ENCODE assay signal across 9 mouse cellular contexts in genomic region chr17:73072286-73072685, GRCm38 (mm10). TPM values are rescaled to one million over a fixed set of nuclear protein-coding genes. Genes with fewer than 3 reads are reported as not detected.
A peak's percentile ranks its signal among the peaks of the same experiment; 100 is the strongest.
DNase-seq lines count a peak whose midpoint lies in the region; ATAC-seq and TF ChIP-seq lines count a peak whose summit lies in the region.
"Had no signal": no experiment of that assay in that cellular context is flagged by ENCODE, and none has a peak within 500 bp of the region (broad histone marks: within the 10 kb centered on the region; RNA-seq: fewer than 3 reads in every experiment).

No protein-coding gene starts in this region.

- no peak overlapping the region for H3K4me3 ChIP-seq in heart, embryonic 14.5 days (ENCODE audit: control insufficient read depth in 1 of 2, insufficient read depth in 1 of 2, low read depth in 1 of 2, low read length in 2 of 2)
- no peak overlapping the region for H3K4me3 ChIP-seq in small intestine, adult 2 months (ENCODE audit: low read depth, low read length)
- H3K4me3 ChIP-seq: limb, embryonic 13.5 days had no signal

- H3K27ac ChIP-seq in heart, embryonic 14.5 days (replicated peaks in 1 of 2; ENCODE audit: control insufficient read depth in 1 of 2, insufficient read depth in 1 of 2, low read depth in 2 of 2, low read length in 2 of 2), result peak overlapping the region; percentile 80 to 87
- peak overlapping the region; percentile 77; the same call in 1 of the 2 replicates for H3K27ac ChIP-seq in small intestine, adult 2 months (ENCODE audit: insufficient read depth, low read depth, low read length)
- H3K27ac ChIP-seq: limb, embryonic 13.5 days had no signal

- peak; percentile 16 for DNase-seq in layer of hippocampus, adult 9-11 months
- no peak for DNase-seq in layer of hippocampus, postnatal 25 days (ENCODE audit: extremely low spot score in 1 of 2, low spot score in 1 of 2)
- peak; percentile 62 to 74 for DNase-seq in kidney, postnatal 36 days
- no peak for DNase-seq in T-cell, adult 2 months (ENCODE audit: low spot score)
- no peak for DNase-seq in cerebellum, postnatal 4 days (ENCODE audit: low spot score in 2 of 2)
- no peak for DNase-seq in Muller cell, postnatal 12 days (ENCODE audit: inconsistent ontology term)

- H3K4me2 ChIP-seq in heart, embryonic 14.5 days (ENCODE audit: low read length), result peak overlapping the region; percentile 14
- H3K4me2 ChIP-seq: limb, embryonic 13.5 days had no signal

- peak; percentile 81 for ATAC-seq in heart, embryonic 14.5 days (ENCODE audit: insufficient number of reproducible peaks, insufficient read depth, low FRiP score, low read depth)

- H3K9me3 ChIP-seq in heart, embryonic 14.5 days (ENCODE audit: control insufficient read depth, low read length), result no peaks in the 10 kb centered on the region
- H3K9me3 ChIP-seq: limb, embryonic 13.5 days had no signal

- no peak for TF ChIP-seq POLR2A in small intestine, adult 2 months (IDR thresholded peaks at IDR 0.05; ENCODE audit: low read depth, low read length)

- H3K4me1 ChIP-seq in heart, embryonic 14.5 days (ENCODE audit: control insufficient read depth in 2 of 2, insufficient read depth in 2 of 2, low read length in 2 of 2), result peaks cover 44 to 61% of the 10 kb centered on the region in 2 experiments
- peaks cover 2% of the 10 kb centered on the region; the same call in 1 of the 2 replicates for H3K4me1 ChIP-seq in small intestine, adult 2 months (ENCODE audit: control insufficient read depth, insufficient read depth, insufficient read length, low read length)

- H3K36me3 ChIP-seq in heart, embryonic 14.5 days (ENCODE audit: control insufficient read depth, insufficient read depth, low read length), result no peaks in the 10 kb centered on the region
- no peaks in the 10 kb centered on the region for H3K36me3 ChIP-seq in small intestine, adult 2 months (ENCODE audit: control insufficient read depth, insufficient read depth, low read length)
- H3K36me3 ChIP-seq: limb, embryonic 13.5 days had no signal

- no peak overlapping the region for H3K9ac ChIP-seq in heart, embryonic 14.5 days (ENCODE audit: low read length)
- H3K9ac ChIP-seq: limb, embryonic 13.5 days had no signal

- 7% methylated on average over 8 of the region's 8 CpGs for WGBS in heart, embryonic 14.5 days
- WGBS in small intestine, adult 2 months, result 81% methylated on average over 8 of the region's 8 CpGs

- no peak for TF ChIP-seq CTCF in small intestine, adult 2 months (IDR thresholded peaks at IDR 0.05; ENCODE audit: extremely low read depth, insufficient read length, insufficient replicate concordance, low read depth, low read length)

- H3K27me3 ChIP-seq in heart, embryonic 14.5 days (ENCODE audit: control insufficient read depth, insufficient read depth, low read length), result no peaks in the 10 kb centered on the region
- no peaks in the 10 kb centered on the region for H3K27me3 ChIP-seq in small intestine, adult 2 months (ENCODE audit: control insufficient read depth, insufficient read depth, low read length)

RNA-seq across cellular contexts. Expression of gene Lclat1, which starts 35.5 kb away (rescaled TPM):
- total RNA-seq in layer of hippocampus, postnatal 25 days (2021), result 10 to 100 TPM; 29.9 to 33.2 TPM
- polyA plus RNA-seq in heart, embryonic 14.5 days (2014; fragmentation: Nextera tagmentation; extraction: Ambion mirVana), result 54.6 and 61.3 TPM in 2 replicates
- 3.0 and 7.1 TPM in 2 replicates for polyA plus RNA-seq in small intestine, adult 2 months (2012; rRNA removed)

Comparison
In these comparisons a context has a peak if more than half of its experiments do, and no peak if none do; other contexts are left out.
1. DNase-seq: peak in layer of hippocampus, adult 9-11 months (single experiment) and kidney, postnatal 36 days (2 of 2); none in layer of hippocampus, postnatal 25 days (0 of 2), T-cell, adult 2 months (single experiment), cerebellum, postnatal 4 days (0 of 2) and Muller cell, postnatal 12 days (single experiment).